Mouse (Mus musculus) bone marrow macrophage, adult 2 months (primary cell): Measurements from ENCODE around the gene Krtcap2. TPM values are rescaled to one million over a fixed set of nuclear protein-coding genes. Genes with fewer than 3 reads are reported as not detected.
A peak's percentile ranks its signal among the peaks of the same experiment; 100 is the strongest.

Experiments used
- H3K27ac ChIP-seq: 2 replicates; pipeline ENCODE4 v1.5.1; 2012; ENCODE audit warnings: low read depth, low read length; ENCODE audit not compliant: insufficient read depth
- H3K4me1 ChIP-seq: 2 replicates; pipeline ENCODE4 v1.6.1; 2012; ENCODE audit warnings: low read length; ENCODE audit not compliant: control insufficient read depth, insufficient read depth
- H3K4me3 ChIP-seq: 2 replicates; pipeline ENCODE4 v1.5.1; 2012; ENCODE audit warnings: mild to moderate bottlenecking, low read length, moderate library complexity; ENCODE audit not compliant: insufficient read depth
- CTCF ChIP-seq: IDR thresholded peaks from 2 replicates; pipeline ENCODE4 v1.5.1; 2012; ENCODE audit warnings: low read depth, mild to moderate bottlenecking, low read length, moderate library complexity
- POLR2A ChIP-seq: IDR thresholded peaks from 2 replicates; pipeline ENCODE4 v1.6.1; 2012; ENCODE audit warnings: mild to moderate bottlenecking, low read depth, low read length, borderline replicate concordance
- polyA plus RNA-seq: library from polyadenylated mRNA; stranded (reverse); fragments of >200 nt; gene quantifications from 2 replicates; pipeline ENCODE4 v1.2.4, GENCODE M21; 2012; ENCODE audit not compliant: missing spikeins, insufficient read depth, insufficient read length

The Krtcap2 gene
- polyA plus RNA-seq, 1 experiment = 97.0 TPM

GRCm38 (mm10) chr3:89224796-89225195 is 21.0 kb upstream of the Krtcap2 start:
- Histone ChIP-seq H3K4me1 (peaks cover 5% of the 10 kb centered on the region; the same call in 1 of the 2 replicates), H3K27ac (no peak overlapping the region), H3K4me3 (no peak overlapping the region)
- no peak for TF ChIP-seq CTCF
- no peak for TF ChIP-seq POLR2A

- no peak overlapping the region for H3K27ac ChIP-seq
- H3K4me3 ChIP-seq = no peak overlapping the region
- peaks cover 5% of the 10 kb centered on the region; the same call in 1 of the 2 replicates for H3K4me1 ChIP-seq
- TF ChIP-seq CTCF = no peak
- no peak for TF ChIP-seq POLR2A
Observed at GRCm38 (mm10) chr3:89225321-89225815, 20.4 kb upstream of the Krtcap2 start.

GRCm38 (mm10) chr3:89225918-89226317 is 19.8 kb upstream of the Krtcap2 start:
- no peak overlapping the region for H3K4me3 ChIP-seq
- TF ChIP-seq POLR2A (no peak), CTCF (no peak)

GRCm38 (mm10) chr3:89226361-89226760 is 19.4 kb upstream of the Krtcap2 start:
- no peak overlapping the region for H3K27ac ChIP-seq
- peaks cover 7% of the 10 kb centered on the region; the same call in 1 of the 2 replicates for H3K4me1 ChIP-seq
- TF ChIP-seq POLR2A = no peak
- no peak for TF ChIP-seq CTCF
- no peak overlapping the region for H3K4me3 ChIP-seq

More at GRCm38 (mm10) chr3:89225918-89226317, 19.8 kb upstream of the Krtcap2 start:
- Histone ChIP-seq H3K4me1 (peaks cover 5% of the 10 kb centered on the region; the same call in 1 of the 2 replicates), H3K27ac (no peak overlapping the region)

- peaks cover 7% of the 10 kb centered on the region; the same call in 1 of the 2 replicates for H3K4me1 ChIP-seq
Observed at GRCm38 (mm10) chr3:89226900-89227299, 18.9 kb upstream of the Krtcap2 start, which contains the start of gene Mtx1. Gene Mtx1, minus strand, starts transcription at chr3:89227088.

GRCm38 (mm10) chr3:89227307-89228179 is 18.2 kb upstream of the Krtcap2 start:
- TF ChIP-seq CTCF = no peak
- TF ChIP-seq POLR2A = no peak
- H3K27ac ChIP-seq = no peak overlapping the region
- H3K4me1 ChIP-seq = peaks cover 7% of the 10 kb centered on the region; the same call in 1 of the 2 replicates
- H3K4me3 ChIP-seq = peak overlapping the region; percentile 64

More at GRCm38 (mm10) chr3:89226900-89227299, 18.9 kb upstream of the Krtcap2 start, which contains the start of gene Mtx1:
- no peak within 1 kb of the TSS for H3K27ac ChIP-seq
- no peak for TF ChIP-seq POLR2A
- no peak for TF ChIP-seq CTCF
- H3K4me3 ChIP-seq = peak within 1 kb of the TSS; percentile 64

GRCm38 (mm10) chr3:89228180-89228549 is 17.6 kb upstream of the Krtcap2 start:
- H3K4me3 ChIP-seq = peak overlapping the region; percentile 64
- no peak for TF ChIP-seq POLR2A
- TF ChIP-seq CTCF = peak; percentile 96

GRCm38 (mm10) chr3:89228836-89229235 is 16.9 kb upstream of the Krtcap2 start, which contains the start of gene Muc1:
Gene Muc1, plus strand, starts transcription at chr3:89229057.
- TF ChIP-seq CTCF (no peak), POLR2A (no peak)
- H3K27ac ChIP-seq = no peak within 1 kb of the TSS
- peaks cover 17% of the 10 kb centered on the region for H3K4me1 ChIP-seq
- H3K4me3 ChIP-seq = peak within 1 kb of the TSS; percentile 64

More at GRCm38 (mm10) chr3:89228180-89228549, 17.6 kb upstream of the Krtcap2 start:
- H3K27ac ChIP-seq = no peak overlapping the region
- peaks cover 12% of the 10 kb centered on the region for H3K4me1 ChIP-seq

GRCm38 (mm10) chr3:89229276-89229675 is 16.5 kb upstream of the Krtcap2 start:
- H3K4me1 ChIP-seq = peaks cover 21% of the 10 kb centered on the region
- no peak overlapping the region for H3K4me3 ChIP-seq
- TF ChIP-seq POLR2A (no peak), CTCF (no peak)
- no peak overlapping the region for H3K27ac ChIP-seq

- Histone ChIP-seq H3K4me1 (peaks cover 25% of the 10 kb centered on the region), H3K27ac (no peak overlapping the region), H3K4me3 (no peak overlapping the region)
- TF ChIP-seq CTCF (no peak), POLR2A (no peak)
Observed at GRCm38 (mm10) chr3:89230561-89230960, 15.2 kb upstream of the Krtcap2 start.
